Mouse (Mus musculus): Measurements from ENCODE around the gene B830017H08Rik.

GRCm38 (mm10) chr16:17838051-17838450 lies 5.1 kb downstream of the B830017H08Rik start, which contains the start of gene Car15:
- TF ChIP-seq ZNF384 (IDR thresholded peaks at IDR 0.05; ENCODE audit: low read depth, low read length) (no peak), ZC3H11A (IDR thresholded peaks at IDR 0.05; ENCODE audit: borderline replicate concordance, low read depth, low read length) (no peak)
